In genomic region chr12:85153011-85153410, GRCm38 (mm10) we compare ENCODE assay signal across 33 mouse cellular contexts. TPM values are rescaled to one million over a fixed set of nuclear protein-coding genes. Genes with fewer than 3 reads are reported as not detected.
DNase-seq lines count a peak whose midpoint lies in the region; ATAC-seq and TF ChIP-seq lines count a peak whose summit lies in the region.
"Had no signal": no experiment of that assay in that cellular context is flagged by ENCODE, and none has a peak within 500 bp of the region (broad histone marks: within the 10 kb centered on the region; RNA-seq: fewer than 3 reads in every experiment).

No protein-coding gene starts in this region.

- H3K36me3 ChIP-seq in liver, embryonic 12.5 days, result no peaks in the 10 kb centered on the region
- H3K36me3 ChIP-seq in liver, embryonic 11.5 days (ENCODE audit: control insufficient read depth, insufficient read depth, low read length), result no peaks in the 10 kb centered on the region
- H3K36me3 ChIP-seq in liver, embryonic 13.5 days, result no peaks in the 10 kb centered on the region
- H3K36me3 ChIP-seq in kidney, embryonic 15.5 days, result no peaks in the 10 kb centered on the region
- no peaks in the 10 kb centered on the region for H3K36me3 ChIP-seq in hindbrain, postnatal 0 days (ENCODE audit: insufficient read depth, low read length)
- H3K36me3 ChIP-seq: embryonic facial prominence, embryonic 12.5 days; heart, embryonic 12.5 days; hindbrain, embryonic 13.5 days; neural tube, embryonic 12.5 days had no signal

- H3K27me3 ChIP-seq in liver, embryonic 12.5 days (replicated peaks), result peaks cover 49% of the 10 kb centered on the region
- H3K27me3 ChIP-seq in liver, embryonic 11.5 days (replicated peaks; ENCODE audit: control insufficient read depth, insufficient read depth, low read length), result peaks cover 15% of the 10 kb centered on the region
- peaks cover 26% of the 10 kb centered on the region for H3K27me3 ChIP-seq in liver, embryonic 13.5 days
- H3K27me3 ChIP-seq in kidney, embryonic 15.5 days, result peaks cover 26% of the 10 kb centered on the region
- H3K27me3 ChIP-seq in hindbrain, postnatal 0 days (ENCODE audit: insufficient read depth, low read length), result no peaks in the 10 kb centered on the region

- H3K4me3 ChIP-seq in liver, embryonic 12.5 days, result no peak overlapping the region
- H3K4me3 ChIP-seq in liver, embryonic 11.5 days (ENCODE audit: low read depth, low read length), result no peak overlapping the region
- H3K4me3 ChIP-seq in liver, embryonic 13.5 days (replicated peaks), result no peak overlapping the region
- no peak overlapping the region for H3K4me3 ChIP-seq in kidney, embryonic 15.5 days (replicated peaks)
- H3K4me3 ChIP-seq in hindbrain, postnatal 0 days (ENCODE audit: low read length), result no peak overlapping the region
- H3K4me3 ChIP-seq: embryonic facial prominence, embryonic 12.5 days; heart, adult 2 months; heart, embryonic 12.5 days; hindbrain, embryonic 13.5 days; neural tube, embryonic 12.5 days had no signal

- no peak for DNase-seq in liver, embryonic 11.5 days (ENCODE audit: low spot score)
- no peak for DNase-seq in liver, embryonic 13.5 days
- DNase-seq in layer of hippocampus, postnatal 10 days (ENCODE audit: low spot score in 2 of 2), result no peak
- no peak for DNase-seq in hindbrain, postnatal 0 days (ENCODE audit: low spot score)
- DNase-seq: adrenal gland, postnatal 14 days; cerebellum, adult 11-12 months; cerebellum, adult 9-11 months; embryo, embryonic 11 days; gastrocnemius, postnatal 25 days; heart, adult 2 months; heart, postnatal 4 days; kidney, adult 2 months; kidney, postnatal 4 days; layer of hippocampus, postnatal 36 days; left cerebral cortex, postnatal 4 days; lung, adult 18-20 months; lung, postnatal 4 days; right cerebral cortex, adult 18-20 months; spleen, adult 18-20 months; thymus, adult 18-20 months; thymus, postnatal 4 days had no signal

- 57% methylated on average over 3 of the region's 3 CpGs for WGBS in liver, embryonic 12.5 days (ENCODE audit: insufficient replicate concordance)
- 51% methylated on average over 3 of the region's 3 CpGs for WGBS in liver, embryonic 11.5 days
- WGBS in liver, embryonic 13.5 days (ENCODE audit: insufficient replicate concordance), result 56% methylated on average over 3 of the region's 3 CpGs
- 68% methylated on average over 3 of the region's 3 CpGs for WGBS in kidney, embryonic 15.5 days
- 84% methylated on average over 3 of the region's 3 CpGs for WGBS in hindbrain, postnatal 0 days

- H3K27ac ChIP-seq in liver, embryonic 12.5 days, result no peak overlapping the region
- no peak overlapping the region for H3K27ac ChIP-seq in liver, embryonic 11.5 days (ENCODE audit: low read depth, low read length)
- no peak overlapping the region for H3K27ac ChIP-seq in liver, embryonic 13.5 days
- no peak overlapping the region for H3K27ac ChIP-seq in kidney, embryonic 15.5 days
- H3K27ac ChIP-seq in hindbrain, postnatal 0 days, result no peak overlapping the region
- H3K27ac ChIP-seq: embryonic facial prominence, embryonic 12.5 days; heart, adult 2 months; hindbrain, embryonic 13.5 days; kidney, postnatal 0 days; neural tube, embryonic 12.5 days had no signal

- no peak overlapping the region for H3K9ac ChIP-seq in liver, embryonic 12.5 days
- H3K9ac ChIP-seq in liver, embryonic 11.5 days (ENCODE audit: low read depth, low read length), result no peak overlapping the region
- no peak overlapping the region for H3K9ac ChIP-seq in liver, embryonic 13.5 days
- no peak overlapping the region for H3K9ac ChIP-seq in kidney, embryonic 15.5 days
- H3K9ac ChIP-seq in hindbrain, postnatal 0 days (replicated peaks; ENCODE audit: low read length), result no peak overlapping the region
- H3K9ac ChIP-seq: embryonic facial prominence, embryonic 12.5 days; heart, embryonic 12.5 days; hindbrain, embryonic 13.5 days; neural tube, embryonic 12.5 days had no signal

- no peaks in the 10 kb centered on the region for H3K9me3 ChIP-seq in liver, embryonic 12.5 days (replicated peaks)
- no peaks in the 10 kb centered on the region for H3K9me3 ChIP-seq in liver, embryonic 11.5 days (ENCODE audit: control insufficient read depth, low read length)
- H3K9me3 ChIP-seq in liver, embryonic 13.5 days (replicated peaks), result no peaks in the 10 kb centered on the region
- no peaks in the 10 kb centered on the region for H3K9me3 ChIP-seq in kidney, embryonic 15.5 days (replicated peaks)
- no peaks in the 10 kb centered on the region for H3K9me3 ChIP-seq in hindbrain, postnatal 0 days (ENCODE audit: low read length)
- H3K9me3 ChIP-seq: embryonic facial prominence, embryonic 12.5 days; hindbrain, embryonic 13.5 days; neural tube, embryonic 12.5 days had no signal

- no peak for TF ChIP-seq CTCF in hindbrain, postnatal 0 days (IDR thresholded peaks at IDR 0.05; ENCODE audit: low read depth)

- H3K4me2 ChIP-seq in liver, embryonic 12.5 days, result no peak overlapping the region
- H3K4me2 ChIP-seq in liver, embryonic 11.5 days, result no peak overlapping the region
- no peak overlapping the region for H3K4me2 ChIP-seq in liver, embryonic 13.5 days
- H3K4me2 ChIP-seq in kidney, embryonic 15.5 days, result no peak overlapping the region
- no peak overlapping the region for H3K4me2 ChIP-seq in hindbrain, postnatal 0 days (ENCODE audit: low read depth, low read length)
- H3K4me2 ChIP-seq: embryonic facial prominence, embryonic 12.5 days; heart, embryonic 12.5 days; hindbrain, embryonic 13.5 days; neural tube, embryonic 12.5 days had no signal

- H3K4me1 ChIP-seq in liver, embryonic 12.5 days, result peaks cover 20% of the 10 kb centered on the region
- H3K4me1 ChIP-seq in liver, embryonic 11.5 days (replicated peaks; ENCODE audit: control insufficient read depth, insufficient read depth, low read length), result peaks cover 5% of the 10 kb centered on the region
- H3K4me1 ChIP-seq in liver, embryonic 13.5 days (replicated peaks), result peaks cover 24% of the 10 kb centered on the region
- H3K4me1 ChIP-seq in kidney, embryonic 15.5 days, result peaks cover 11% of the 10 kb centered on the region
- no peaks in the 10 kb centered on the region for H3K4me1 ChIP-seq in hindbrain, postnatal 0 days (ENCODE audit: insufficient read depth, low read length)

- peak; percentile 17; the same call in 1 of the 2 replicates for ATAC-seq in liver, embryonic 12.5 days
- ATAC-seq in liver, embryonic 11.5 days (replicated peaks; ENCODE audit: low FRiP score), result no peak
- ATAC-seq in liver, embryonic 13.5 days (ENCODE audit: low read depth), result peak; percentile 13; the same call in 1 of the 2 replicates
- peak; percentile 43; the same call in 1 of the 2 replicates for ATAC-seq in megakaryocyte, adult 5-6 weeks (ENCODE audit: poor library complexity, severe bottlenecking)
- ATAC-seq in kidney, embryonic 15.5 days (replicated peaks; ENCODE audit: low FRiP score), result no peak
- ATAC-seq in hindbrain, postnatal 0 days, result no peak
- ATAC-seq: forebrain, embryonic 14.5 days; lung, postnatal 0 days; midbrain, embryonic 16.5 days had no signal

RNA-seq across cellular contexts. Expression of gene Rps6kl1, which starts 1.9 kb away (rescaled TPM):
- 0.57 and 0.60 TPM in 2 replicates for polyA plus RNA-seq in liver, embryonic 12.5 days (2016; fragmentation: Nextera tagmentation; extraction: Ambion mirVana)
- 0.99 and 1.1 TPM in 2 replicates for polyA plus RNA-seq in liver, embryonic 11.5 days (2014; fragmentation: Nextera tagmentation; extraction: Ambion mirVana)
- 0.73 and 0.74 TPM in 2 replicates for polyA plus RNA-seq in liver, embryonic 13.5 days (2015; fragmentation: Nextera tagmentation; extraction: Ambion mirVana)
- total RNA-seq in megakaryocyte, adult 5-6 weeks (2015), result 0.04 TPM in 1 of 2 replicates, not detected in the other
- 0.15 TPM in 1 of 2 replicates, not detected in the other for total RNA-seq in megakaryocyte, adult 5-6 weeks (2017)
- total RNA-seq in layer of hippocampus, postnatal 10 days (2021), result 10 to 100 TPM; 41.5 to 48.4 TPM
- 1.0 and 1.4 TPM in 2 replicates for polyA plus RNA-seq in kidney, embryonic 15.5 days (2015; fragmentation: Nextera tagmentation; extraction: Ambion mirVana)
- 42.0 TPM in 2 replicates for total RNA-seq in hindbrain, postnatal 0 days (2014; rRNA removed)
- 29.3 and 30.8 TPM in 2 replicates for polyA plus RNA-seq in hindbrain, postnatal 0 days (2015; fragmentation: Nextera tagmentation; extraction: Ambion mirVana)

RNA-seq across cellular contexts. Expression of gene Pgf, which starts 24.6 kb away (rescaled TPM):
- 0.97 and 1.6 TPM in 2 replicates for polyA plus RNA-seq in liver, embryonic 12.5 days (2016; fragmentation: Nextera tagmentation; extraction: Ambion mirVana)
- 4.0 and 5.7 TPM in 2 replicates for polyA plus RNA-seq in liver, embryonic 11.5 days (2014; fragmentation: Nextera tagmentation; extraction: Ambion mirVana)
- 0.50 and 0.60 TPM in 2 replicates for polyA plus RNA-seq in liver, embryonic 13.5 days (2015; fragmentation: Nextera tagmentation; extraction: Ambion mirVana)
- total RNA-seq in megakaryocyte, adult 5-6 weeks (2015), result 0.14 and 0.33 TPM in 2 replicates
- 0.18 TPM in 1 of 2 replicates, not detected in the other for total RNA-seq in megakaryocyte, adult 5-6 weeks (2017)
- total RNA-seq in layer of hippocampus, postnatal 10 days (2021), result 1 to 10 TPM; 5.1 to 6.0 TPM
- polyA plus RNA-seq in kidney, embryonic 15.5 days (2015; fragmentation: Nextera tagmentation; extraction: Ambion mirVana), result 15.9 and 18.8 TPM in 2 replicates
- 2.9 and 5.0 TPM in 2 replicates for total RNA-seq in hindbrain, postnatal 0 days (2014; rRNA removed)
- polyA plus RNA-seq in hindbrain, postnatal 0 days (2015; fragmentation: Nextera tagmentation; extraction: Ambion mirVana), result 10.0 TPM in 2 replicates
- total RNA-seq: MEL had no signal

RNA-seq across cellular contexts. Expression of gene Dlst, which starts 42.4 kb away (rescaled TPM):
- polyA plus RNA-seq in liver, embryonic 12.5 days (2016; fragmentation: Nextera tagmentation; extraction: Ambion mirVana), result 99.5 and 104 TPM in 2 replicates
- polyA plus RNA-seq in liver, embryonic 11.5 days (2014; fragmentation: Nextera tagmentation; extraction: Ambion mirVana), result 139 and 143 TPM in 2 replicates
- 80.7 and 93.4 TPM in 2 replicates for polyA plus RNA-seq in liver, embryonic 13.5 days (2015; fragmentation: Nextera tagmentation; extraction: Ambion mirVana)
- total RNA-seq in megakaryocyte, adult 5-6 weeks (2015), result 68.1 and 91.8 TPM in 2 replicates
- 166 and 175 TPM in 2 replicates for total RNA-seq in megakaryocyte, adult 5-6 weeks (2017)
- total RNA-seq in layer of hippocampus, postnatal 10 days (2021), result 100 to 1,000 TPM; 162 to 167 TPM
- 120 and 123 TPM in 2 replicates for polyA plus RNA-seq in kidney, embryonic 15.5 days (2015; fragmentation: Nextera tagmentation; extraction: Ambion mirVana)
- 104 and 115 TPM in 2 replicates for total RNA-seq in hindbrain, postnatal 0 days (2014; rRNA removed)
- 104 and 108 TPM in 2 replicates for polyA plus RNA-seq in hindbrain, postnatal 0 days (2015; fragmentation: Nextera tagmentation; extraction: Ambion mirVana)

RNA-seq across cellular contexts. Expression of gene Prox2, which starts 42.5 kb away (rescaled TPM):
- 3.9 and 4.1 TPM in 2 replicates for polyA plus RNA-seq in liver, embryonic 12.5 days (2016; fragmentation: Nextera tagmentation; extraction: Ambion mirVana)
- polyA plus RNA-seq in liver, embryonic 11.5 days (2014; fragmentation: Nextera tagmentation; extraction: Ambion mirVana), result 3.8 and 4.3 TPM in 2 replicates
- 3.0 and 3.1 TPM in 2 replicates for polyA plus RNA-seq in liver, embryonic 13.5 days (2015; fragmentation: Nextera tagmentation; extraction: Ambion mirVana)
- 1.6 and 3.1 TPM in 2 replicates for total RNA-seq in megakaryocyte, adult 5-6 weeks (2015)
- total RNA-seq in megakaryocyte, adult 5-6 weeks (2017), result 2.0 and 6.0 TPM in 2 replicates
- 1 to 10 TPM; 1.1 to 1.4 TPM for total RNA-seq in layer of hippocampus, postnatal 10 days (2021)
- polyA plus RNA-seq in kidney, embryonic 15.5 days (2015; fragmentation: Nextera tagmentation; extraction: Ambion mirVana), result 3.4 and 4.2 TPM in 2 replicates
- total RNA-seq in hindbrain, postnatal 0 days (2014; rRNA removed), result 0.68 and 0.79 TPM in 2 replicates
- 1.4 and 2.0 TPM in 2 replicates for polyA plus RNA-seq in hindbrain, postnatal 0 days (2015; fragmentation: Nextera tagmentation; extraction: Ambion mirVana)

Comparison
In these comparisons a context has a peak if more than half of its experiments do, and no peak if none do; other contexts are left out.
1. ATAC-seq: peak in liver, embryonic 12.5 days (single experiment), liver, embryonic 13.5 days (single experiment) and megakaryocyte, adult 5-6 weeks (single experiment); none in liver, embryonic 11.5 days (single experiment), kidney, embryonic 15.5 days (single experiment) and hindbrain, postnatal 0 days (single experiment).
2. RNA of gene Rps6kl1, which starts 1.9 kb away (polyA plus RNA-seq): 29.3 to 30.8 TPM in hindbrain, postnatal 0 days; 0.99 to 1.1 TPM in liver, embryonic 11.5 days, 1.0 to 1.4 TPM in kidney, embryonic 15.5 days, 0.73 to 0.74 TPM in liver, embryonic 13.5 days and 0.57 to 0.60 TPM in liver, embryonic 12.5 days; every median in the first group is over 10 times any median in the second.